Mouse (Mus musculus) megakaryocyte progenitor cell, adult 5-6 weeks (primary cell): ENCODE results near the gene Odf2. TPM values are rescaled to one million over a fixed set of nuclear protein-coding genes. Genes with fewer than 3 reads are reported as not detected.

Experiments used
- ATAC-seq: replicated peaks from 2 replicates; pipeline ENCODE4 v1.8.0; 2016; ENCODE audit warnings: mild to moderate bottlenecking, moderate TSS enrichment, inconsistent platforms; ENCODE audit not compliant: poor library complexity
- total RNA-seq, 2 experiments: library from RNA; stranded (forward) in 1 of 2; stranded (reverse) in 1 of 2; fragments of 157-497, 149-512 nt in 1 of 2; fragments of 200-1000 nt in 1 of 2; gene quantifications; 2 replicates each; pipeline versions ENCODE4 v1.2.3 to v1.2.4; 2015 to 2017

Gene Odf2
- 34.4 and 47.6 TPM in 2 replicates for total RNA-seq (2015)
- total RNA-seq (2017) = 81.5 and 107 TPM in 2 replicates

- peak; percentile 87 for ATAC-seq
Measured at GRCm38 (mm10) chr2:29889066-29889944, at the start of gene Odf2. Gene Odf2, plus strand, starts transcription at chr2:29889221.

DNA sequence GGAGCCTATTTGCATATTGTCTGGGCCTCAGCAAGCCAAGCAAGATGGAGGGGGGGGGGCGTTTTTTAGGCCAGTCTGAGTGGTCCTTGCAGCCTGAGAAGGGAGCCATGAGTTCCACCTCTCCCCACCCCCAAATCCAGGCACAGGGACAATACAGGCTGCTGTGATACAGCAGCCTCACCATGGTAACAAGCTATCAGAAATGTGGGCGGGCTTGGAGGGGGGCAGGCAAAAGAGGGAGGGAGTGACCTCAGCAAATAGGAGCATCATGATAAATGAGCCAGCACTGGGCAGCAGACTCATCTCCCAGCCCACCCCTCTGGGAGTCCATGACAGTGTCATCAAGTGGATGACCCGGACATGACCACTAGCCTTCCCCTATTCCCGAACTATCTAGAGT lies 49.6 kb upstream of the Odf2 start:
- no peak for ATAC-seq

DNA sequence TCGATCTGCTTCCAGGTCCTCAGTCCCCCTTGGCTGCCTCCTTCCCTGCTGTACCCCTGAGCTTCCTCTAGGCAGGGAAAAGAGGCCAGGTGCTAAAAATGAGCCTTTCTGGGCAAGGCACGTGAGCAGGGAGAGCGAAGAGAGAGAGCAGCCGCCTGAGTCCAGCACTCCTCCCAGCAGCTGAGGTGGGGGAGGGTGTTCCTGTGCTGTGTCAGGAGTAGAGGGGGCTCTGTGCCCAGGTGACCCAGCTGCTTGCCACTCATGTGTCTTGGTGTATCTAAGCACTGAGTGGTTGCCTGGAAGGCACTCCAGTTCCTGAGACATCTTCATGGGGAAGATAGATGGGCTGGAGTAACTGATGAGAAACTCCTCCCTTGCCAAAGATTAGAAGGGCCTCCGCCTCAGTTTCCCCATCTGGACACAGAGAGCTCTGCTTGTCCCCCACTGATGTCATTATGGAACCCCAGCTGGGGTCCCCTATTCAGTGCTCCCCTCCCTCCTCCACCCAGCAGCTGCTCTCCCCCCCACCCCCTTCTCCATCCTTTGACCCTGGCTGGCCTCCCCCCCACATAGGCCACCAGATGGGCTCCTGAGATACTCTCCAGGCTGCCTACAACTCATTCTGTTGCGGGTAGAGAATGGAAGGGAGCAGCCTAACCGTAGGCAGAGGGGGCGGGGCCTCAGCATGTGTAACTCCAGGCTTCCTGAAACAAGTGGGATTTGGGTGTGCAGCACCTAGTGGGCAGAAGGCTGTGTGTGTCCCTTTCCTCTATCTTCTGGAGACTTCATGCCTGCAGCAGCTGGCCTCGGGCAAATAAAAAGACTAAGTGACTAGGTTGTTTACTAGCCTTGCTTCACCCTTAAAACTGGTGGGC lies 45.6 kb upstream of the Odf2 start:
- no peak for ATAC-seq

DNA sequence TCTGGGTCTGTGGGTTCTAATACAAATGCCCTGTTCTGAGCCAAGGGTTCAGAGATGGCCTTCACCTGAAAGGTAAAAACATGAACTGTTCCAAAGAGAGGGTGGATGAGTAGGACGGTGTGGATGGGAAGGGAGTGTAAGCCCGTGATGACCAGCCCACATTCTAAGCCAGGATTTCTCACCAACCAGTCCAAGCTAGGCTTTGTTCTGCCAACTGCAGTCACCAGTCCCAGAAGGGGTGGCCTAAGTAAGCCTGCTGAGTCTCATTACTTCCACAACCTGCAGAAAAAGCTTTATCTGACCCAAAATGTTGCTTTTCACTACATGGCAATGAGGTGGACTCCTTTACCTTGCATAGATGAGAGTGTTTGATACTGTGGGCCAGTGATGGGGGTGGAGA lies 44.9 kb upstream of the Odf2 start:
- ATAC-seq = no peak

- no peak for ATAC-seq
Measured at GRCm38 (mm10) chr2:29844661-29845060, 44.4 kb upstream of the Odf2 start.

DNA sequence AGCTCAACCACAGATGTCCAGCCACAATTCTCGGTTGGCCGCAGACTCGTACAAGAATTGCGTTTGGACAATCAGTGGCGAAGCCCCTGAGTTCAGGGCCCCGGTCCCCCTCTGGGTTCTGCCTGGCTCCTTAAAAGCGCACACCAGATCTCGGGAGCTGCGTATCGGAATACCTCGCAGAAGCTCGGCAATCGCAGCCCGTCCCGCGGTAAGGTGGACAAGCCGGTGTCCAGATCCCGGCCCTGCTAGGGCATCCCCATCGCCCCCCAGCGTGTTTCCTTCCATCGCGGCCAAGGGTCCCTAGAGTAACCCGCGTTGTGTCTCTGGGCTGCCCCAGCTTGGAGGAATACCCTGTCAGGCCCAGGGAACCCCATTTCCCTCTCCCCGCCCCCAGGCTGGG lies 43.4 kb upstream of the Odf2 start:
- ATAC-seq = no peak

DNA sequence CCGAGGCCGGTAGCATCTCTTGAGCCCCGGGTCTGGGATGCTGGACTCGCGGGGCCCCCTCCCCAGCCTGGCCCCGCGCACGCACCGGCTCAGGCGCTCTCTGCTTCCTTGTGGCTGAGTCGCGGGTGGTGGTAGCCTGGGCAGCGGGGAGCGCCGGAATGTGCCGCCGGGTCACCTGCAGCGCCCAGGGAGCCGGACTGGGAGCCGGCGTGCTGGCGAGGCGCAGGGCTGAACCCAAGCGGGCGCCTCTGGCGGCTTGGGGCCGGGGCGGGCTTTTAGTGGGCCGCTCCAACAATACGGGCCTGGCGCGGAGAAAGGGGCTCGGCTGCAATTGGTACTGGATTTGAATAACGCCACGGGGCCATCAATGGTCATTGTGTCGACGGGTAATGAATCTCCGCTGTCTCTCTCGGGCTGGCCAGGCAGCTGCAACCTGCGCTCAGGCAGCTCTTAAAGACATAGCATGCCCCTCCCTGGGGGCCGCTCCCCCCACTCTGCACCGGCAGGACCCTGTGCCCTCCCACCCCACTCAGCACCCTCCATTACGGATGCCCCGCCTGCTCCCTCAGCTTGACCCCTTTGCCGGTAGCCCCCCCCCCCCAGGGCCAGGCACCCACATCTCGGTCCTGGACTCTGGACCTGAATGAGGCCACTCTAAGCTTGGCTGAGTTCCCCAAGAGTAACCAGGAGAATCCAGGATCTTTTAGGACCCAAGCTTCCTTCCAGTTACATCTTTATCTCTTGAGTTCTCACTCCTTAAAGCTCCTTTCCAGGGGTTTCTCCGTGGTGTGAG lies 42.8 kb upstream of the Odf2 start:
- ATAC-seq = no peak

GRCm38 (mm10) chr2:29846911-29847310 lies 42.1 kb upstream of the Odf2 start:
- no peak for ATAC-seq

GRCm38 (mm10) chr2:29849041-29849440 lies 40.0 kb upstream of the Odf2 start:
- no peak for ATAC-seq

DNA sequence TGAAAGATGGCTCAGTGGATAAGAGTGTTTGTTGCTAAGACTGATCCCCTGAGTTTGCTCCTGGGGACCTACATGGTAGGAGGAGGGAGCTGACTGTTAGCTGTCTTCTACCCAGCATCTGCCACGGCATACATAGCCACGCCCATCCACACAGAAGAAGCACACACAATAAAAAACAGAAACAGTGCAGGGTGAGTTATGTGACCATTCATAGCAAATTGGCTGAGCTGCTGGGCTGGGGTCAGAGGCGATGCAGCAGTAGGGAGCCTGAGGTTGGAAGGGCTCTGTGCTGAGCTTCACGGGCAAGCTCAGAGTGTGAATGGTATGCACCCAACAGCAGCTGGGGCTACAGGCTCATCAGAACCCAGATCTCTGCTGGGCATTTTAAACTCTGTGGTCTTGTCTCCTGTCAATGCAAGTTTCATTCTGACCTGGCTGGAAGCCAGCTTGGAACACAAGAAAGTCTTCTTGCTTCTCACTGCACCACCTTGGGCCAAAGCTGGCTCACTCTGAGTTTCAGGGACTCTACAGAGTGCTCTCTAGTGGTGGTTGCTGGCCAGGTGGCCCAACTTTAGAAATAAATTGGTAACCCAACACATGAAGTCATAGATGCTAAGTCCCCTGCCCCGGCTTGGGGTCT lies 39.1 kb upstream of the Odf2 start:
- 0 out of 2 replicates have a peak, but pooled peaks have one; percentile 34 for ATAC-seq

DNA sequence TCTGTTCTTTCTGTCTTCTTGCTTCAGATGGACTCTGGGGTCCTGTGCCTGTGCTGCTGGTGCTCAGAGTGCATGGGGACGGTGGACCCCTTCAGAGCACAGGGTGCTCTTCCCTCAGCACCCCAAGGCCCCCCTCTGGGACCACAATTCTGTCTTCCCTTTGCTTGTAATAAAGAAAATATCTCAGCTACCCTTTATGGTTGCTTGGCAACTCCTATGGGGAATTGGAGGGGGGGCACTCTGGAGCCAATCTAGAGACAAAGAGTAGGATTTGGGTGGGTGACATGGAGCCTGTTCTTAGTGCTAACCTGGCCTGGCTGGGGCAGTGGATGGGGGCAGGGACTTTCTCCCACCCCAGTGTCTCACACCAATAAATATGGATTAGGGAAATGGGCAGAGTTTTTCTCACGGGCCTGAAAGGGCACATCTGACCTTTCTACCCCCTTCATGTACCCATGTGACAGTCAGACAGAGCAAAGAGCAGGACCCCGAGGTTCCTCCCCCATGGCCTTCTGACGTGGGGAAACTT lies 36.0 kb upstream of the Odf2 start:
- ATAC-seq = no peak

DNA sequence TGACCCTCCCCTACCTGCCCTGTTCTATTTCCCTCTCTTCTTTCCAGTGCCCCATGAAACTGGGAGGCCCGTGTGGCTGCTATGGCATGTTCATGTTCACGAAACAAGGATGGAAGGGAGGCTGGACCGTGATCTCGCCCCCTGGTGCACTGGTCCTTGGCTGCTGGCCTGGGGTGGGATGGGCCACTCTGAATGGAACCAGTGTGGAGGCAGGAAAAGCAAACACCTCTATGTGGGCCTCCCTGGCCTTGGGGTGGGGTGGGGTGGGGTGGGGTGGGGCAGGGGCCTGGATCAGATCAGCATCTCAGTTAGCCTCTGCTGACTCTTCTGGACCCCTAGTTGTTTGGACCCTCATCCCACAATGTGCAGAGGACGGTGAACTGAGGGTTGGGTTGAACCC lies 35.3 kb upstream of the Odf2 start:
- ATAC-seq = no peak

DNA sequence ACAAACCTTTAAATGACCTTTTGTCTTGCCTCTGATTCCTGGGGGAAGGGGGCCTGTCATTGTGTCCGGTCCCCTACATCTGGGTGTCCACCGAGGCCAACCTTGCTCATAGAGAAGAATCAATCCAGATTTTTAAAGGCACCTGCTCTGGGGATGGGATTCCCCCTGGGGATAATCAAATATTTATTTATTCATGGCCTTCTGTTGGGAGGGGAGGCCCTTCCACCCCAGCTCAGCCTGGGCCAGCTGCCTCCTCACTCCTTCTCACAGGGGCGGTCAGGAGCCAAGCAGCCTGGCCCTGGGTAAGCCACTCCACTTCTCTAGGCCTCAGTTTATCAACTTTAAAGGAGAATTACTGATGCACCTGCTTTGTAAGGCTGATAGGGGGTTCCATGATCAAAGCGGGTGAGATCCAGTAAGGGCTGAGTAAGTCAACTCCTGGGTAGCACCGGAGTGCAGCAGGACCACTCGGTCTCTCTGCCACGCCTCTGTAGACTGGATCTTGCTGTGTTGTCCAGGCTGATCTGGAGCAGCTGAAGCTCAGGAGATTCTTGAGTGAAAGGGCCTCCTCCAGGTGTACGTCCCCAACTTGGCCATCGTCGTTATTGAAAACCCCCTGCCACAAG lies 33.3 kb upstream of the Odf2 start:
- no peak for ATAC-seq

GRCm38 (mm10) chr2:29856451-29857260 lies 32.4 kb upstream of the Odf2 start:
- no peak for ATAC-seq

DNA sequence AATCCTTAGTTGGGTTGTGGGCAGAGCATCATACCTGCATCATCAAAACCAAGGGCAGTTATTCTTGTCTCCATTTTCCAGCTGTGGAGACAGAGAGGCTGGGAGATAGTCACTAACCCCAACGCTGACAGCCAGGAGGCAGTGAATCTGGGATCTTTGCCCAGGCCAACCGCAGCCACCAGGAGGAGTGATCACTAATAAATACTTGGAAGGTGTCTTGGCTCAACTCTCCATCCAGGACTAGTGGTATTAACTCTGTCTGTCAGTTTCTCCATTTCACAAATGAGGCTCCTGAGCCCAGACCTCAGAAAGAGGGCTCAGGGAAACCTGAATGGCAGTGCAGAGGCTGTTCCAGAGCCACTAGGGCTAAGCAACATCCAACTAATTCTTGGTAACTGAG lies 31.7 kb upstream of the Odf2 start:
- peak; percentile 30; the same call in 1 of the 2 replicates for ATAC-seq

- no peak for ATAC-seq
Measured at GRCm38 (mm10) chr2:29857967-29858366, 31.1 kb upstream of the Odf2 start.

- peak; percentile 82 for ATAC-seq
Measured at GRCm38 (mm10) chr2:29858748-29859473, 30.1 kb upstream of the Odf2 start.

- no peak for ATAC-seq
Measured at GRCm38 (mm10) chr2:29865125-29865524, 23.9 kb upstream of the Odf2 start.
